In the genomic region with DNA sequence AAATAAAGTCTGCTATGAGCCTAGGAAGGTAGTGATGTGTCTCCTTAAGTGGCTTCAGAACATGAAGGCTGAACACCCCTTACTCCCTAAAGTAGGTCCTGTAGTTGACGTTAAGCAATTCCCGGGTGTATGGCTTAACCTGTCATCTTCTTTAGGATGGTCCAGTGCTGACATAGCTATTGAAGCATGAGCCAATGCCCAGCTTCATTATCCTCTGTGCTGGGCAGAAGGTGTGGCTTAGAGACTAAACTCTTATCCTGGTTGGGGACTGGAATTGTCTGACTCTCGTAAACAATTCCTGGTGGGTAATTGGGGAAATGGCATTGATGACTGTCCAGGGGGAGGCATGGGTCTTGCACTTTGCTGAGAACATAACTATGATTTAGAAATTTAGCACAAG, we compare ENCODE assay signal across 15 mouse cellular contexts.
"Had no signal": no experiment of that assay in that cellular context is flagged by ENCODE, and none has a peak within 500 bp of the region (broad histone marks: within the 10 kb centered on the region; RNA-seq: fewer than 3 reads in every experiment).

No protein-coding gene starts in this region.

- H3K4me3 ChIP-seq: liver, embryonic 12.5 days; midbrain, embryonic 12.5 days; neural tube, embryonic 12.5 days; stomach, embryonic 15.5 days had no signal

- H3K4me2 ChIP-seq: liver, embryonic 12.5 days; lung, embryonic 14.5 days; midbrain, embryonic 12.5 days; neural tube, embryonic 12.5 days; stomach, embryonic 15.5 days had no signal

- DNase-seq: lung, adult 18-20 months; lung, embryonic 14.5 days; lung, postnatal 10 days; lung, postnatal 4 days; right cerebral cortex, postnatal 14 days; thymus, adult 2 months; thymus, postnatal 25 days; thymus, postnatal 4 days had no signal

- ATAC-seq: liver, embryonic 12.5 days; midbrain, embryonic 16.5 days had no signal

- H3K27me3 ChIP-seq: liver, embryonic 12.5 days; midbrain, embryonic 12.5 days; neural tube, embryonic 12.5 days; stomach, embryonic 15.5 days had no signal

- H3K27ac ChIP-seq: liver, embryonic 12.5 days; liver, embryonic 14.5 days; midbrain, embryonic 12.5 days; neural tube, embryonic 12.5 days; stomach, embryonic 15.5 days; stomach, postnatal 0 days had no signal

- H3K4me1 ChIP-seq: liver, embryonic 12.5 days; midbrain, embryonic 12.5 days; neural tube, embryonic 12.5 days; stomach, embryonic 15.5 days had no signal

- H3K9ac ChIP-seq: liver, embryonic 12.5 days; liver, embryonic 14.5 days; lung, embryonic 14.5 days; midbrain, embryonic 12.5 days; neural tube, embryonic 12.5 days; stomach, embryonic 15.5 days had no signal

- H3K9me3 ChIP-seq: liver, embryonic 12.5 days; midbrain, embryonic 12.5 days; neural tube, embryonic 12.5 days; stomach, embryonic 15.5 days had no signal

- H3K36me3 ChIP-seq: liver, embryonic 12.5 days; midbrain, embryonic 12.5 days; neural tube, embryonic 12.5 days; stomach, embryonic 15.5 days had no signal
